Mouse (Mus musculus): ENCODE measurements at regions not wholly inside any gene's neighbourhood (a gene's known extent, or its start where the extent isn't known, plus 50 kb on each side); places are given as distances from the start of the nearest gene placed in this dataset.

DNA sequence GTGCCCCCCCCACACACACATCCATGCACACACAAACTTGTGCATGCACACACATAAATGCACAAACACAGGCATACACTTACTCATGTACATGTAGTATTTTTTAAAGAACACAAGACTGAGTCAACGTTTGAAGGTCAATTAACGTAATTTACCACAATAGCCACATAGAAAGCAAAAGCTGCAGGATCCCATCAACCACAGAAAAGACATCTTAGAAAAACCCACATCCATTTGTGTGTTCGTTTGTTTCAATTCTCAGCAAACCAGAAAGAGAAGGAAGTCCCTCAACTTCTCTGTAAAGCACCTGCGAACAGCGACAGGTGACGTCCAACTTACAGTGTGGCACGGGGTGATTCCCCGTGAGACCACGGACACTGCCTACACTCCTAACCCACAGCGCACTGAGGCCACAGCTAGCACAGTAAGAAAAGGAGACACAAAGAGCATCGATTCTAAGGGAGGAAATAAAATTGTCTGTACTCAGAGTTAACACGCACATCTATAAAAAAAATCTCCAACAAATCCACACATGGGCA is 53.8 kb downstream of the Dio3 start:
- DNase-seq (ENCODE audit: low spot score): no peak

DNA sequence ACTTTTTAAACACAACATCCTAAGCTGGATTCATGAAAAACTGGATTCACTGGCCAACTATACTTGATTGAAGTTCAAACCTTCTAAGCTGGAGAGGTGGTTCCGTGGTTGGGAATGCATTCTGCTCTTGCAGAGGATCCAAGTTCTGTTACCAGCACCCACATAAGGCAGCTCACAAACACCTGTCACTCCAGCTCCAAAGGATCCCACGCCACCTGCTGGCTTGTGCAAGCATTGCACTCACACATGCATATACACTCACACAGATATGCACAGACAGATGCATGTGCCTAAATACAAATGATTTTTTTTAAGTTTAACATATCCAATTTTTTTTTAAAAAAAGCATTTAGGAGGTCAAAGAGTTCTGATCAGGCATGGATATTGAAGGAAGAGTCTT is 55.7 kb downstream of the Dio3 start:
- DNase-seq (ENCODE audit: low spot score): no peak

DNA sequence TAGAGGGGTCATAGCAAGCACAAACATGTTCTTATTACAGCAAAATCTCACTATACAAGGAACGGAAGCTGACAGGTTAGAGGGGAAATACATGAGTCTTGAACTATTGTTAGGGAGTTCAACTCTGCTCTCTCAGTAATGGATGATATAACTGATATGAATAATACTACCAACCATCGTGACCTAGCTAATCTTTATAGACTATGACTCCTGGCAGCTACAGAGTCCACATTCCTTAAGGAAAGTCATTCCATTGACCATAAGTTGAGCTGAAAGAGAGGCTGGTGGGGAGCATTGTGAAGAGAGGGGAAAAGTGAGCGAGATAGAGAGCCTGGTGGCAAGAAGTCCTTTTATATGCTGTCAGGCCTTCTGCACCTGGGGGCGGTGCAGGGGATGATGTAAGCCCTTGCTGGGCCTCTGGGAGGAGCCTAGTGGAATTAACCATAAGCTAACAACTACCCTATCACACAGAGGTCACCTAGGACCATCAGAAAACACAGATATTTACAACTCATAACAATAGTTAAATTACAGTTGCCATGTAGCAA is 65.5 kb downstream of the Dio3 start:
- DNase-seq (ENCODE audit: low spot score): no peak

DNA sequence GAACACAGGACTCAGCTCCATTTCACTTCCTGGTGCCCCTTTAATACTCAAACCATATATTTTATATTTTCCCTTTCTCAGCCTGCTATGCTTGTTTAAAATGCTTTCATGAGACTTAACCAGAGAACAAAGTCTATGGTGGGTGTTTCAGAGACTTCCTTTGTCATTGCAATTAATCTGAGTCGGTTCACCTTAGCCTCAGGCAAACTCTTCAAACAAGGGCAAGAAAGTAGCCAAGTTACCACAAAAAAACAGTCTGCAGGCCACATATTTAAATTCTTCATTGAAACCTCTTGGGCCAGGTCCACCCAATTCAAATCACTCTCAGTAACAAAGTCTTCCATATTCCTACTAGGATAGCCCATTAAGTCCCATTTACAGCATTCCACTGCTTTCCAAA is 70.8 kb downstream of the Dio3 start:
- no peak for DNase-seq (ENCODE audit: low spot score)

DNA sequence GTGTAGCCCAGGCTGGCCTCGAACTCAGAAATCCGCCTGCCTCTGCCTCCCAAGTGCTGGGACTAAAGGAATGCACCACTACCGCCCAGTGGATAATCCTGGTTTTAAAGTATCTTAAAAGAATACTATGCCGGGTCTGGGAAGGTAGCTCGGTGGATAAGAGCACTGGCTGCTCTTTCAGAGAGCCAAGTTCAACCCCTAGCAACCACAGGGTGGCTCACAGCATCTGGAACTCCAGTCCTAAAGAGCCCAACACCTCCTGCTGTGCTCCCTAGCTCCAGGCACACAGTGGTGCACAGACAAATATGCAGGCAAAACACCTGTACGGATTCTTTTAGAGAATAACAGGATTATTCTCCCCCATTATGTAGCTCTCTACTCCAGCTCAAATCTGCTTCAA is 77.0 kb downstream of the Dio3 start:
- DNase-seq (ENCODE audit: low spot score): no peak

DNA sequence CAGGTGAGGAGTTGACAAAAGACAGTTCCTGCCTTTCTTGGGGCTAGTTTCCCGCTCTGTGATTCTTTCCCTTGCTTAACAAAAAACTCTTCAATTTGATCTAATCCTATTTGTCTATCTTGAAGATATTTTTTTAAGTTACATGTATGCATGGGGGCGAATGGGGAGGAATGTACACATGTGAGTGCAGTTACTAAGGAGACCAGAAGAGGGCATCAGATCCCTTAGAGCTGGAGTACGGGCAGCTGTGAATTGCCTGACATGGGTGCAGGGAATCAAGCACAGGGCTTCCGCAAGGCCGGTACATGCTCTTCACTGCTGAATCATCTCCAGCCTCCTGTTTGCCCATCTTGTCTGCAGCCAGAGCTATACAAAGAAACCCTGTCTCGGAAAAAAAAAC is 79.8 kb upstream of the Ppp2r5c start:
- no peak for DNase-seq (ENCODE audit: low spot score)

DNA sequence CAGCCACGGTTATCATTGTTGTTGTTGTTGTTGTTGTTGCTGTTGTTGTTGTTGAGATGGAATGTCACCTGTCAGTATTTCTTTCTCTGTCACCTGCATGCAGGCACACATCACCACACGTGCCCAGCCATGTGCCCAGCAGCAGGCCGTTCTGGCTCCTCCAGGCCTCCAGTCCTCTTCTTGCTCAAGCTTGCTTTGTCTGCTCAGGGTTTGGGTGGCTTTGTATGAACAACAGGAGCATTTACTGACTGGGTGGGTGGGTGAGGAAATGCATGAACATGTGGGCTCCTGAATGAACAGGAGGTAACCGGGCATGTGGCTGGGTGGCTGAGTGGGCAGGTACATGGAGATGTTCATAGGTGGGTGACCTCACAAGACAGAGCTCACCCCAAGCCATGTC is 79.1 kb upstream of the Ppp2r5c start:
- no peak for DNase-seq (ENCODE audit: low spot score)

DNA sequence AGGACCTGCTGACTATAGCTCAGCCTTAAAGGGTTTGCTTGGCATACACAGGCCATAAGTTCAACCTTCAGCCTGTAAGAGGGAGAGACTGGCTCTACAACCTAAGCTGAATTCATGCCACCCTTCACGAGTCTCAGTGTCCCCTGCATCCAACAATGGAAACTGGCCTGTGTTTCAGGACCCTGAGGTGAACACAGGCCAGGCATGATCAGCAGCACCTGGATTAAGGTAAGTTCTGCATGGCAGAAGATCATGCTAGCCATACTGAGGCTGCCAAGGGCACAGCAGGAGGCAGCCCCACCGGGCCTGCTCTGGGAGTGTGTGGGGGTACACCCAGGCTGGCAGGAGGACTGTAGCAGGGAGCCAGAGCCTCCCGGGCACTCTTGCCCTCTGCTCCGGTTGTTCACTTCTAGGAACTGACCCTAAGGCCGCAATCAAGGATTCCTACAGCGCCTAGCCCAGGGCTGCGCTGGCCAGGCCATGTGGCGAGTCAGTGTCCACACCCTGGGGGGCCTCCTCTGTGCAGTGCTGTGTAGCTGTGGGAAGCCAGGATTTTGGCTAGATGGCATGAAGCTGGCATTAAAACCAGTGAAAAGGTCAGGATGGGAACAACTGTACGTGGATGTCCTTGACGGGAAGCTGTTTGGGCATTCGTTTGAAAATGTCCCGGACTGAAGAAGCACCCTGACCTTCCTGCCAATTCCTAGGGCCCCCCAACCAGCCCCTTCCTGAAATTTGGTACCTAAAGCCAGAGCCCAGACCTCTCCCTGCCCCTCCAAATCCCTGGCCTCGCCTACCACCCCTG is 74.8 kb upstream of the Ppp2r5c start:
- DNase-seq (ENCODE audit: low spot score): no peak

DNA sequence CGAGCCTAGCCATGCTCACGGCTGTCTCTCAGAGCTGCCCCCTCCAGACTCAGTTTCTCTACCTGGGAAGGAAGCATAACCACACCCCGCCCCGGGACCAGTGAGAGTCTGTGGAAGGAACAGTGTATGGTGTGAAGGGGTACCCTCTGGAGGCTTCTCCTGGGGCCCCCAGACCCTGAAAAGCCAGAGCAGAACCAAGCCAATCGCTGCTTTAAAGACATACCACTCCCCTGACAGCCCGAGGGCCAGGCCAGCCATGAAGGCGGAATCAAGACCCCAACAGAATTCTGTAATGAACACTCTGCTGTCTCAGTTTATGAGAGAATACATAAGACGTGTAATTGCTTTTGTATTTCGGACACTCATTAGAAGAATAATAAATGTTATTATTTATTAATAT is 73.9 kb upstream of the Ppp2r5c start:
- no peak for DNase-seq (ENCODE audit: low spot score)

DNA sequence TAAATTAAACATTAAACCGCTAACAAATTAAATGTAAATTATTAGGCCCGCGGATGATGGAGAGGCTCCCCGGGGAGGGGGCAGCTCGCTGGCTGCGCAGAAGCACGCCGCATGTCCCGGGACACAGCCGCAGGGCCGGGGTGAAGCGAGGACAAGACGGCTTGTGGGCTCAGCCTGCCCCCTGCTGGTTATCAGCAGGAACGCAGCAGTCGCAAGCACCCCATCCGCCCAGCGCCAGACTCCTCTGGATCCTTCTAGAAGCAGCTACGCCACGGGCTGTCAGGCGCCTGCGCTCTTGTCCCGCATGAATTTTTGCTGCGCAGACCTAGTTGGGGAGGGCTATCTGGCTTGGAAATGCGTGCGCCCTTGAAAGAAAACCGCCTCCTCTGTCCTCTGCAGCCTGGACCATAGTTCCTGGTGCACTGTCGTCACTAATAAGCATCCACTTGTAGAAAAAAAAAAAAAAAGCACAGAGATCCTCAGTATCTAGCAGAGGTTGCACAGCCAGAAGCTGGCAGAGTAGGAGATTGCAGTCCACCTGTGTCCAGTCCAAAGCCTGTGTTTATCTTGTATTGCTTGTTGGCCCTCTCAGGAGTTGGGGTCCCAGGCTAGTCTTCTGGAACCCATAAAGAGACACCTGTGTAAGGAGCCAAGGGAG is 73.4 kb upstream of the Ppp2r5c start:
- peak; percentile 88 for DNase-seq (ENCODE audit: low spot score)

DNA sequence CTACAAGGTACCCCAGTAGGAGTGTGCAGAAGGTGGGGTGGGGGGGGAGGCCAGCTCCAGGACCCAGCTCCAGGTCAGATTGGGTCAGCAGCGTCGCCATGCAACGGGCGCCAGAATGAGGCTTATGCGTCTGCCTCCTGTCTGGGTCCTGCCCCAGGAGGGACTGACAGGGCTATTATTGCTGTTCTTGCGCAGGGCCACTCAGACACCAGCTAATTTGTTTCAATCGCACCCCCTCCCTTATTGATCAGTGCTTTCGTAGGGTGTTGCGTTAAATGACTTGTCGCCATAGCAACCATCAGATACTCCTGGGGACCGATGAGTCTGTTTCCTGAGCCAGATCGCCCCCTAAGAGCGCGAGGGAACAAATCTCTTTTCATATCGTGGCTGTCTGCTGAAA is 71.8 kb upstream of the Ppp2r5c start:
- DNase-seq (ENCODE audit: low spot score): no peak

DNA sequence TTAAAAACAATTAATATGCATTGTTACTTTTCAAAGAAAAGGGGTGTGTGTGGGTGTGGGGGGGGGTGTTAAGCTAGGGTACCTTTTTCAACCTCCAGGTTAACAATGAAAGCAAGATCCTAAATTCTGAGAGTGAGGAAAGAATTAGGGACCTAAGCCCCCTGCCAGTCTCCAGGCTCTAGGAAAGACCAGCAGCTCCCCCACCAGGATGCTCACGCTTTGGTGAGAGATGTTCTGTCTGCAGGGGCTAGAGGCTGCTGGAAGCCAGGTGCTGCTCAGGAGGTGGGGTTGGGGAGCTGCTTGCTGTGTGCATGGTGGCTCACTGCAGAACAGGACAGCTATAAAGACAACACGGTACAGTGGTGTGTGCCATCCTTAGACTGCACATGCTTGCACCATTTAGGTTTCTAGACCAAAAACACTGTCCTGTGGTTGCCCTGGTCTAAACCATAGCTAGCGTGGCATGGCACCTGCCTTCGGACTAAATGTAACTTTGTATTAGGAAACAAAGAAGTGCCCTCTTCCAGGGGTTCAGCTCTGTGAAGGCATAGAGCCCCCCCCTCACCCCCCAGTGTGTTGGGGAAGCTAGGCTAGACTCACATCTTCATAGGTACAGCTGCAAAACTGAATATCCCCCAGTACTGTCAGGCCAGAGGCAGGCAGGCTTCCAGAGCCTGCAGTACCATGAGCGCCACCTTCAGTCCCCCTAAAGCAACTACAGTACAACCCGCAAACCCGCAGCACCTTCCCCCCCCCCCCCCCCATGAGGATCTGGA is 70.7 kb upstream of the Ppp2r5c start:
- DNase-seq (ENCODE audit: low spot score): no peak

DNA sequence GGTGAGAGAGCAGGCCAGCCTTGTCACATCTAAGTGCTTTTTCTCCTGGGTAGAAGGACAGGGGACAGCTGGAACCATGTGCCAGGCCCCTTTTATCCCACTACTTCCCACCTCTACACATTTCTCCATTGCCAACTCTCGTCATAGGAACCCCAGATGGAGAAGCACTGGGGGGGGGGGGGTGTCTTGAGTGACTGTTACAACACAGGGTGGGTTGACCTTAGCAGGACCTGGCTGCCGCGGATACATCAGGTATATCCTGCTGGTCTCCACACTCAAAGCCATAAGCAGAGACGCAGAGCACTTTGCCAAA is 70.1 kb upstream of the Ppp2r5c start:
- no peak for DNase-seq (ENCODE audit: low spot score)

DNA sequence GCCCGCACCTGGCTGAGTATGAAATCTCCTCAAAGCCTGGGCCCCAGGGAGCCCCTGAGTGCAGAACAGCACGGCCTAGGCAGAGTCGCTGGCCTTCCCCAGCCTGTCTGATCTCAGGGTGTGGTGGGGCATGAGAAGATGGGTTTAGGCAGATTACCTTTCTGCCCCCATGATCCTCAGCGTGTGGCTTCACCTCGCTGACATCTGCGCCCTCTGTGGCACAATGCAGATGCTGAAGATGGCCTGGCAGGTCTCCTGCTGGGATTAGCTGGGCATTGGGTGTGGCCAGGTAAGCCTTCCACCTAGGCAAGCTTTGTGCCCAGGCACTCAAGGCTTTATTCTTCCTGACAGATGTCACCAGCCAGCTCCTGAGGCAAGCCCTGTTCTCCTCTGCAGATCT is 69.6 kb upstream of the Ppp2r5c start:
- DNase-seq (ENCODE audit: low spot score): no peak

DNA sequence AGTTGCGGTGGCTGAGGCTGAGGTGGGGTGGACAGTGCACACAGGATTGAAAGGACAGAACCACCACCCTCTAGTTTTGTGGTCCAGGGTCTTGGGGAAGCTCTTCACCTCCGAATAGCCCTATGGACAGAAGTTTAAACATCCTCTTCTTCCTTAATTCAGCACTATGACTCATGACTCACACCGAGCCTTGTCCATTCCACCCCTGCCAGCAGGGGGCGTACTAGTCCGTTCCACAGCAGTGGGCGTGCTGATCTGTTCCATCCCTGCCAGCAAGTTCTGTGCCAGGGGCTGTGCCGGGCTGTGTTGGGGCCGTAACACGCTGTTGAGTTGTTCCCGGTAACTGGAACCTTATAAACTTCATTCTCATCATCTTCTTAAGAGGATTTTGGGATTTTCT is 69.2 kb upstream of the Ppp2r5c start:
- peak; percentile 80 for DNase-seq (ENCODE audit: low spot score)

DNA sequence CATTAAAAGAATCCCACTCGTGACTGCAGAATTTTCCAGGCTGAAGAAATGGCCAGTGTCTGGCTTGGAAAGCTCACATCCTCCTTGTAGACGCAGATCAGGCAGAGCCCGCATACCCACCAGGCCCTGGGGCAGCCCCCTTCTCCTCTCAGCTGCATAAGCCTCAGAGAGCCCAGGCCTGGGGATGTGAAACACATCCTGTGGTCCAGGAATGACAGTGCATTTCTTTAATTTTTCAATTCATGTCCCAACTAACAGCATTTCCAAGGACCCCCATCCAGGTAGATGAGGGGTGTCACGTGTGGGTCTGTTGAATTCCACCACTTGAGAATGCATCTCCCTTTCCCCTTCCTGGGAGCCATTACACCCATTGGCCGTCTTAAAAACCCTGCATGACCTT is 68.6 kb upstream of the Ppp2r5c start:
- no peak for DNase-seq (ENCODE audit: low spot score)

DNA sequence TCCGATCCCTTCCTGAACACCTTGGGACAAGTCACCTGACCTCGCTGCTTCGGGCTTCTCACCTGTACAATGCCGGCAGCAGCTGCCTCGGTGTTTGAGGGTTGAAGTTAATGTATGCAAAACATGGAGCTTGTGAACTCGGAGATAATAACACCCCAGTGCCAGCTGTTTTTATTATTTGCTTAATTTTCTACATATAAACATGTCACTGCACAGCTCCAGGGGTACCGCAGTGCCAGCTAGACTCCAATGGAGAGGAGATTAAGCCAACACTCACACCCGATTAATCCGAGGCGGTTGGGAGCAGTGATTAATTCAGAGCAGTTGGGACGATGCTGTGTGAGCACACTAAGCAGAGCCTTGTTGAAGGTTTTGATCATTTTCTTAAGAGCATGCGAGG is 67.2 kb upstream of the Ppp2r5c start:
- no peak for DNase-seq (ENCODE audit: low spot score)

DNA sequence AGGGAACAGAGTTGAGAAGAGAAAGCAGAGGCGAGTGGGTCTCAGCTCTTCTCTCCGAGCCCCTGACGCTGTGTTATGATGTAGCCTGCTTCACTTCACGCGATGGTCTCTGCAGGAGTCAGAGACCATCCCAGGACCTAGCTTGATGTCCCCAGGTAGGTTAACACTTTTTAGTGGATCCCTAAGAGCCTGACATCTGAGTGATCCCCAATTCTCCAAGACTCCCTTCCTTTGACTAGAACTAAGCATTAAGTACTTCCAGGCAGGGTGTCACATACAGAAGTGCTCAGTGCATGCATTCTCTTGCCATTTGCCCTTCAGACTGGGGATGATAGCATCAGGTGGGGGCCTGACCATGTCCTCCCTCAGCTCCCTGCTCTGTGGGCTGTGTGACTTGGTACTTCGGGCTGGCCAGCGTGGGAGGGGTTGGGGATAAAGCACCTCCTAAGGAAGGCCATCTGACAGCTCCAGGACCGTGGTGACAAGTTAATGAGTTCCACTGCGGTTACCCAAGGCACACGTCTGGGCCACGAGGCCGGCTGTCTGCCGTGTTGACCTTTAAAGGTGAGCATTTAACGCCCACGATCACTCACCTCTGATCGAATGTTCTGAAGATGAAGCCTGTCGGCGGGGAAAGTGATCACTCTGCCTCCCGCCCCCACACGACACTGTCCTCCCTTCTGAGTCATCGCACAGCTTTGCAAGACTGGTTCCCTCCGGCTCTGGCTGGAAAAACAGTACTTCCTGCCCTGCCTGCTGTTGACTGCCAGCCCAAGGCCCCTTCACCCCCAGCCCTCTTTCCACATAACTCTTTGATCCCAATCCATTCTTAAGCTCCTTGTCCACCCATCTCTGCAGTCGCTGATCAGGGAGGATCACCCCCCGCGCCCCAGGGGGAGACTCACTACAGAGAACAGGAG is 65.8 kb upstream of the Ppp2r5c start:
- peak; percentile 73 for DNase-seq (ENCODE audit: low spot score)

DNA sequence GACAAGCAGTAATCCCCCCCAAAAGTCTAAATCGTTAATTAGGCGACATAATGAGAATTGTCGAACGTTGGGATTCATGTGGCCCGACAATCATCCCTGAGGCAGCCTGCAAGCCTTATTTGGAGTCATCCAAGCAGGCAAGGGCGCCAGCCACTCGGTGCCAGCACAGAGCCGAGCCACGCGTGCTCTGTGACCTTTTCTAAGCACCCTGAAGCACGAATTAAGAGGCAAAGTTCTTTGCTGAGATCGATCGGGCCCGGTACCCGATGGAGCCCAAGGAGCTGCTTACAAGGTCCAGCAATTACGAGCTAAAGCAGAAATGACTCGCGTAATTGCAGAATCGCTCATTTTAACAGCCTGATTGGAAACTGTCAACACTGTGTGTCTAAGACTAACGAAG is 61.9 kb upstream of the Ppp2r5c start:
- DNase-seq (ENCODE audit: low spot score): no peak

DNA sequence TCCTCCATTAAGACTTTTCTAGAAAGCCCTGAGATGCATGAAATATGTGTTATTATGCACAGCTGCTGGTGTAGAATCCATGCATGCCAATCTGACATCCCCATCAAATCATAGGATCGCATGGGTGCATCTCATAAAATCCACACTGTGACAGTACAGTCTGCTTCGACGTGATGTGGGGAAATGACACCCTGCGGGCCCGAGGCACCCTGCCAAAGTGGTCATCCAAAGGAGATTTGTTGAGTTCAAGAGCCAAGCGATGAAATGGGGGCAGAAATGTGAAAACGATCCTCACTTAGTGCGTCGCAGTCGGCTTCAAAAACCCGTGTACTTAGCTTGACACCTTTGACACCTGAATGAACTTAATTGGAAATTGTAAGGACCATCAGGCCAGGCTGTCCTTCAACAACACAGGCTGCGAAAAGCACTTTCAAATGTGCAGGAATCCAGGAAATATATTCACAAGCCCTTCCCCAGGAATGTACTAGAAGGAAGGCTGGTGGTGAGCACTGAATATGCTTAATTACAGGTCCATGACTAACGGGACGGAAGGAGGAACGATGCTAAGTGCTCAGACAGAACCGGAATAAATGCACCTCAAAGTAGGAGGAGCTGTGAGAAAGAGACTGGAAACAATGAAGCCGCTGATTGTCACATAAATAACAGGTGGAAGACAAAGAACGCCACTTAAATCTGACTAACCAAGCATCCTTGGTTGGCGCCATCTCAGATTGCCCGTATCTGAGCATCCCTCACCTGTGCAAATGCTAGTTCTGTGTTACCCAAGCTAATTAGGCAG is 60.9 kb upstream of the Ppp2r5c start:
- DNase-seq (ENCODE audit: low spot score): no peak

DNA sequence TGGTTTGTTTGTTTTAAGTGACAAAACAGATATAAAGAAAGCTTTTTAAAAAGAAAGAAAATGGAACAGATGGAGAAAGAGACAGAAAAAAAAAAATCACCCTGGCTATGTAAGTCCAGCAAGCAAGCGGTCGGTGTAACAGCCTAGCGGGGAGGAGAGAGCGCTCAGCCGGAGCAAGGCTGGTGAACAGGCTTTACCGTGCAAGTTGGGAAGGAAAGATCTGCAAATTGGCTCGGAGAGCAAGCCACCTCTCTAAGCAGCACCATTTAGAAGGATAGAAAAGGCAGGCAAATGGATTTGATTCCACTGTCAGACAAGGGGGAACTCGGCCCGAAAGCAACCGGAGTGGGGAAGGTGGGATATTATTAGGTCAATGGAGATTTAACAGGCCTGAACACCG is 59.9 kb upstream of the Ppp2r5c start:
- no peak for DNase-seq (ENCODE audit: low spot score)
